Mouse (Mus musculus) thymus, adult 2 months (tissue): ENCODE data around the gene Prss48. TPM values are rescaled to one million over a fixed set of nuclear protein-coding genes. Genes with fewer than 3 reads are reported as not detected.
"Not testable (repeated sequence)": the region's sequence is repeated elsewhere in the genome, so short reads cannot be mapped to it uniquely, and the experiment has no call there.

Experiments
- DNase-seq: peaks from one replicate; pipeline ENCODE4 v3.0.0; 2021
- H3K27ac ChIP-seq: fragments of 200-500 bp; 2 replicates; pipeline ENCODE4 v1.5.1; 2012; ENCODE audit warnings: low read length, control low read depth; ENCODE audit not compliant: control insufficient read depth, insufficient read depth
- H3K27me3 ChIP-seq: fragments of 200-500 bp; 2 replicates; pipeline ENCODE4 v1.6.1; 2012; ENCODE audit warnings: mild to moderate bottlenecking, low read length, moderate library complexity, mixed read lengths; ENCODE audit not compliant: control insufficient read depth, insufficient read depth
- H3K36me3 ChIP-seq: fragments of 200-500 bp; 2 replicates; pipeline ENCODE4 v1.6.1; 2012; ENCODE audit warnings: mild to moderate bottlenecking, low read length, moderate library complexity; ENCODE audit not compliant: control insufficient read depth, insufficient read depth
- H3K4me1 ChIP-seq: fragments of 200-500 bp; replicated peaks from 2 replicates; pipeline ENCODE4 v1.6.1; 2012; ENCODE audit warnings: low read length; ENCODE audit not compliant: control insufficient read depth, insufficient read depth
- H3K4me3 ChIP-seq: fragments of 200-500 bp; 2 replicates; pipeline ENCODE4 v1.5.1; 2012; ENCODE audit warnings: mild to moderate bottlenecking, low read length, control low read depth, moderate library complexity; ENCODE audit not compliant: control insufficient read depth, insufficient read depth
- CTCF ChIP-seq: fragments of 200-500 bp; IDR thresholded peaks from 2 replicates; pipeline ENCODE4 v1.5.1; 2012; ENCODE audit warnings: mild to moderate bottlenecking, control low read depth, low read length, moderate library complexity, borderline replicate concordance; ENCODE audit not compliant: control insufficient read depth, poor library complexity, insufficient read depth; ENCODE audit errors: extremely low read depth
- POLR2A ChIP-seq: fragments of 200-500 bp; IDR thresholded peaks from 2 replicates; pipeline ENCODE4 v1.6.1; 2012; ENCODE audit warnings: mild to moderate bottlenecking, low read length, control low read depth, moderate library complexity; ENCODE audit not compliant: control insufficient read depth, poor library complexity, insufficient read depth; ENCODE audit errors: extremely low read depth
- WGBS: fragments of 180-500 bp; shearing (Covaris S2); methylation state at CpG from one replicate; pipeline ENCODE4 v1.1.7; 2018; 5-methylcytosine and 5-hydroxymethylcytosine counted together
- polyA plus RNA-seq: library from polyadenylated mRNA; depleted of rRNA; stranded (reverse); fragments of >200 nt; gene quantifications from 2 replicates; pipeline ENCODE4 v1.2.3, GENCODE M21; 2012

Prss48 gene
- polyA plus RNA-seq, 1 experiment, result not detected

- DNase-seq, result no peak
- 77% methylated on average over 6 of the region's 6 CpGs for WGBS
- Histone ChIP-seq H3K27ac (no peak overlapping the region), H3K4me3 (no peak overlapping the region), H3K4me1 (no peaks in the 10 kb centered on the region), H3K36me3 (no peaks in the 10 kb centered on the region), H3K27me3 (no peaks in the 10 kb centered on the region)
- TF ChIP-seq POLR2A, result no peak
- no peak for TF ChIP-seq CTCF
These were observed 11.0 kb downstream of the Prss48 start for GRCm38 (mm10) chr3:85991140-85991801.

- no peaks in the 10 kb centered on the region for H3K27me3 ChIP-seq
- no peaks in the 10 kb centered on the region for H3K4me1 ChIP-seq
- H3K4me3 ChIP-seq, result no peak overlapping the region
- 90% methylated on average over 2 of the region's 2 CpGs for WGBS
- TF ChIP-seq CTCF (no peak), POLR2A (no peak)
- no peak overlapping the region for H3K27ac ChIP-seq
- H3K36me3 ChIP-seq, result no peaks in the 10 kb centered on the region
- DNase-seq, result no peak
These were observed 15.1 kb downstream of the Prss48 start for GRCm38 (mm10) chr3:85987225-85987624.

GRCm38 (mm10) chr3:85984537-85984936, 17.8 kb downstream of the Prss48 start:
- Histone ChIP-seq H3K4me1 (no peaks in the 10 kb centered on the region), H3K36me3 (no peaks in the 10 kb centered on the region), H3K27me3 (no peaks in the 10 kb centered on the region), H3K4me3 (no peak overlapping the region), H3K27ac (no peak overlapping the region)
- DNase-seq, result no peak
- TF ChIP-seq POLR2A (no peak), CTCF (no peak)
- WGBS, result 97% methylated on average over 6 of the region's 6 CpGs

GRCm38 (mm10) chr3:85981761-85982160, 20.5 kb downstream of the Prss48 start:
- not testable (repeated sequence) for H3K4me1 ChIP-seq, H3K27ac ChIP-seq, H3K27me3 ChIP-seq, H3K36me3 ChIP-seq, DNase-seq, H3K4me3 ChIP-seq
- 89% methylated on average over 3 of the region's 3 CpGs for WGBS

- Histone ChIP-seq H3K4me3 (no peak overlapping the region), H3K36me3 (no peaks in the 10 kb centered on the region), H3K27me3 (no peaks in the 10 kb centered on the region), H3K27ac (no peak overlapping the region), H3K4me1 (no peaks in the 10 kb centered on the region)
- no peak for DNase-seq
- TF ChIP-seq POLR2A (no peak), CTCF (no peak)
- WGBS, result 96% methylated on average over 4 of the region's 4 CpGs
These were observed 22.3 kb downstream of the Prss48 start for GRCm38 (mm10) chr3:85980036-85980435.

GRCm38 (mm10) chr3:85974451-85974850, 27.8 kb downstream of the Prss48 start:
- 95% methylated on average over 4 of the region's 4 CpGs for WGBS
- Histone ChIP-seq H3K36me3 (no peaks in the 10 kb centered on the region), H3K27ac (no peak overlapping the region), H3K4me3 (no peak overlapping the region), H3K4me1 (no peaks in the 10 kb centered on the region), H3K27me3 (no peaks in the 10 kb centered on the region; the same call in 1 of the 2 replicates)
- TF ChIP-seq CTCF, result no peak
- no peak for TF ChIP-seq POLR2A
- DNase-seq, result no peak
